Mouse (Mus musculus): Measurements from ENCODE around the gene Vmn2r1. TPM values are rescaled to one million over a fixed set of nuclear protein-coding genes. Genes with fewer than 3 reads are reported as not detected.
A peak's percentile ranks its signal among the peaks of the same experiment; 100 is the strongest.

Vmn2r1 gene
- polyA plus RNA-seq (2012; rRNA removed) = not detected in 2 replicates

- no peak for DNase-seq (ENCODE audit: low read depth, low spot score)
- 80% methylated on average over 4 of the region's 4 CpGs for WGBS
These were observed at the start of gene Vmn2r1 for GRCm38 (mm10) chr3:64081247-64081646. Gene Vmn2r1, plus strand, starts transcription at chr3:64081547.

- DNase-seq (ENCODE audit: low read depth, low spot score) = no peak
These were observed 43.1 kb upstream of the Vmn2r1 start for GRCm38 (mm10) chr3:64038136-64038841.

GRCm38 (mm10) chr3:64039818-64040784, 41.2 kb upstream of the Vmn2r1 start:
- peak; percentile 59 for DNase-seq (ENCODE audit: low read depth, low spot score)
- 13% methylated on average over 25 of the region's 25 CpGs for WGBS

More at GRCm38 (mm10) chr3:64038136-64038841, 43.1 kb upstream of the Vmn2r1 start:
- WGBS = 69% methylated on average over 7 of the region's 7 CpGs

GRCm38 (mm10) chr3:64112707-64113106, 31.4 kb downstream of the Vmn2r1 start:
- WGBS = 63% methylated on average over 1 of the region's 1 CpGs
- no peak for DNase-seq (ENCODE audit: low read depth, low spot score)

GRCm38 (mm10) chr3:64113352-64114046, 32.2 kb downstream of the Vmn2r1 start:
- 74% methylated on average over 11 of the region's 11 CpGs for WGBS
- DNase-seq (ENCODE audit: low read depth, low spot score) = no peak

GRCm38 (mm10) chr3:64141878-64142508, 60.6 kb downstream of the Vmn2r1 start, which contains the start of gene Vmn2r2:
Gene Vmn2r2, minus strand, starts transcription at chr3:64141928.
- WGBS = 87% methylated on average over 2 of the region's 2 CpGs
- DNase-seq (ENCODE audit: low read depth, low spot score) = no peak

Other genes with a start within 250 kb of the Vmn2r1 start
- gene Plch1, start 182.1 kb upstream of the Vmn2r1 start, polyA plus RNA-seq (2012; rRNA removed) = 2.7 and 5.7 TPM in 2 replicates
- 0.55 and 0.81 TPM in 2 replicates for gene E130311K13Rik, start 152.1 kb upstream of the Vmn2r1 start, polyA plus RNA-seq (2012; rRNA removed)
- 19.5 and 27.3 TPM in 2 replicates for gene Slc33a1, start 116.8 kb upstream of the Vmn2r1 start, polyA plus RNA-seq (2012; rRNA removed)
- 2.7 and 3.0 TPM in 2 replicates for gene Gmps, start 105.4 kb upstream of the Vmn2r1 start, polyA plus RNA-seq (2012; rRNA removed)
- gene Vmn2r2, start 60.4 kb downstream of the Vmn2r1 start, polyA plus RNA-seq (2012; rRNA removed) = not detected in 2 replicates
- gene Vmn2r3, start 208.2 kb downstream of the Vmn2r1 start, polyA plus RNA-seq (2012; rRNA removed) = not detected in 2 replicates

All from large intestine, adult 2 months (tissue).